Mouse (Mus musculus): ENCODE data around the gene Gm28308. TPM values are rescaled to one million over a fixed set of nuclear protein-coding genes. Genes with fewer than 3 reads are reported as not detected.

Gm28308 gene
- polyA plus RNA-seq, 1 experiment = not detected

- no peaks in the 10 kb centered on the region for H3K36me3 ChIP-seq (replicated peaks; ENCODE audit: low read length)
- H3K4me1 ChIP-seq = peaks cover 30% of the 10 kb centered on the region
- peaks cover 16% of the 10 kb centered on the region; the same call in 1 of the 2 replicates for H3K9me3 ChIP-seq
- peak overlapping the region; percentile 81 for H3K4me3 ChIP-seq (replicated peaks)
- TF ChIP-seq FLI1 (IDR thresholded peaks at IDR 0.05; ENCODE audit: low read length) (no peak), GATA1 (IDR thresholded peaks at IDR 0.05; ENCODE audit: borderline replicate concordance, low read length) (no peak)
- H3K27me3 ChIP-seq (replicated peaks) = peaks cover 91% of the 10 kb centered on the region
These were observed 40.7 kb upstream of the Gm28308 start for GRCm38 (mm10) chr6:52253511-52254500.

DNA sequence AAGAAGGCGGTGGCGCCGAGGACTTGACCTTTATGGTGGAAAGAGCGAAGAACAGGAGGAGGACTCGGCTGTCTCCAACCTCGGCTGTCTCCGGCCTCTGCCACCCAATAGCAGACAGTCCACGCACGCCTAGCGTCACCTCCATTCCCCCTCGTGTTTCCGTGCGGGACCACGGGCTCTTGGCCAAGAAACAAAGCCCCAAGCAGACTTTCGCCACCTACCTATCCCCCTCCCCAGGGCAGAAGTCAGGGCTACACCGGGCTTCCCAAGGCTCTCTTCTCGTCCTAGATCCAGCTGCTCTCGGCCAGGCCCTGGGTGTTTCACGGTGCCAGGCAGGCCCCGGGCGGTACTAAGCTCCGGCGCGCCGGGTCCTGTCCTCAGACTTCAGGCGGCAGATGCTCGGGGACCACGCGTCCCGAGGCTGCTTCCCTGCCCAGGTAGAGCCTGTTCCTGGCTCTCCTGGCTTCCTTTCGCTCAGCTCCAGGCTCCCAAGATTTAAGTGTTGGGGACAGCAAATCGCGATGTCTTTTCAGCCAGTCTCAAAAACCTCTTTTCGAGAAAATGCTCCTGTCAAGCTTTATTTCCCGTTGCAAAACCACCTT lies 39.7 kb upstream of the Gm28308 start:
- peaks cover 38% of the 10 kb centered on the region for H3K4me1 ChIP-seq
- peaks cover 16% of the 10 kb centered on the region; the same call in 1 of the 2 replicates for H3K9me3 ChIP-seq
- TF ChIP-seq FLI1 (IDR thresholded peaks at IDR 0.05; ENCODE audit: low read length) (no peak), GATA1 (IDR thresholded peaks at IDR 0.05; ENCODE audit: borderline replicate concordance, low read length) (no peak)
- H3K4me3 ChIP-seq (replicated peaks) = no peak overlapping the region
- peaks cover 91% of the 10 kb centered on the region for H3K27me3 ChIP-seq (replicated peaks)
- no peaks in the 10 kb centered on the region for H3K36me3 ChIP-seq (replicated peaks; ENCODE audit: low read length)

DNA sequence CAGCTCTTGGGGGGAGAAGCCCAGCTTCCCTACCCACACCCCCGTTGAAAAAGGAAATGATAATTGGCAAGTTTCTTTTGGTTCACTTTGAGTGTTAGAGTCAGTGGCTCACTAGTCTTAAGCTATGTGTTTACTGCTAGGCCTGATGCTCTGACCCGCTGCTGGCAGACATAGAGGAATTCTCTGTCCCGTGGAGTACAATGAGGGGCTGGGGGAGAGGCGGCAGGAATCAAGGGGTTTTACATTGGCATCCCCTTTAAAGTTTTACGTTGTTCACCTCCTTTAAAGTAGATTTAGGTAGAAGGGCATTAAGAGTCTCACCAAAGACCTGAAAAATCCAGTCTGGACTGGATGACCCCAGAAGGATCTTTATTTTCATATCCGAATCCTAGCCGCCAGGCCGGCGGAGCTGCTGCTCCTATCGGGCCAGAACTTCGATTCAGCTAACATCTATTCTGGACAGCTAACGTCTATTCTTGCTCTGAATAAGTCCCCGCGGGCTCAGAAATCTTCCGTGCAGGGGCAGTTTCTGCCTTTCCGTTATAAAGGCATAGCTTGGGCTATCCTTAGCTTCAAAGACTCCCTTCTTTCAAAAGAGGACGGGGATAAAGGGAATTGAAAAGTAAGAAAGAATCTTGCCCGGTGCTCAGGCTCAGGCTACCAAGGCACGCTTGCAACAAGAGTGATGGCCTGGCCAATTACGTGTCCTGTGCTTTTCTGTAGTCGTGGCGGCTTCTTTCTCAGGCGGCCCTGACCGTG lies 39.1 kb upstream of the Gm28308 start:
- Histone ChIP-seq H3K4me1 (peaks cover 38% of the 10 kb centered on the region), H3K27me3 (replicated peaks) (peaks cover 92% of the 10 kb centered on the region), H3K4me3 (replicated peaks) (no peak overlapping the region), H3K9me3 (peaks cover 16% of the 10 kb centered on the region; the same call in 1 of the 2 replicates), H3K36me3 (replicated peaks; ENCODE audit: low read length) (no peaks in the 10 kb centered on the region)
- TF ChIP-seq FLI1 (IDR thresholded peaks at IDR 0.05; ENCODE audit: low read length) (no peak), GATA1 (IDR thresholded peaks at IDR 0.05; ENCODE audit: borderline replicate concordance, low read length) (no peak)

DNA sequence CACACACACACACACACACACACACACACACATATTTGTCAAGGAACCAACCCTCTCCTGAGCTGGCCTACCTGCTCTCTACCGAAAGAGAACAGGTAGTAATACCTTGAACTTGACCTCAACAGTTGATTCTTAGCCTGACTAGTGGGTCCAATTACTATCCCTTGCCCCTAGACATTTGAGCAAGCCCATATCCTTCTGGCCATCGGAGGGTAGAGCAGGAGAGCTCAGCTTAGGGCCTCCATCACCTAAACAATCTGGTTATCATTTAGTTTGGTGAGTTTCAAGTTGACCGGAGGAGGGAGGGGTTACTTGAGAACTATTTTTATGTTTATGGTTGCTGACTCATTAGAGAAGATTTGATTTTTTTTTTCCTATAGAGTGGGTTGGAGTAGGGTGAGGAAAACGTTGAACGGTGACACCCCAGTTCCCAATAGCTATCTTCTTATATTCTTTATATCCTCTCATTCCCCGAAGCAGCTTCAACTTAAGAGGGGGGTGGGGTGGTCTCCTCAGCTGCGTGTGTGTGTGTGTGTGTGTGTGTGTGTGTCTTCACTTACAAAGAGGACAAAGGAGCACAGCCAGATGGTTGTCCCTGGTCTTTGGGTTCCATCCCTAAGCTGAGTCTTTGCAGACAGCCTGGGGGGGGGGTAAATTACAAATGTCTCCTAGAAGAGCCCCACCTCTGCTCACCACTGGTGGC lies 38.2 kb upstream of the Gm28308 start:
- TF ChIP-seq FLI1 (IDR thresholded peaks at IDR 0.05; ENCODE audit: low read length) (no peak), GATA1 (IDR thresholded peaks at IDR 0.05; ENCODE audit: borderline replicate concordance, low read length) (no peak)
- Histone ChIP-seq H3K9me3 (peaks cover 16% of the 10 kb centered on the region; the same call in 1 of the 2 replicates), H3K27me3 (replicated peaks) (peaks cover 95% of the 10 kb centered on the region)

GRCm38 (mm10) chr6:52249826-52250225 lies 36.7 kb upstream of the Gm28308 start:
- Histone ChIP-seq H3K36me3 (replicated peaks; ENCODE audit: low read length) (no peaks in the 10 kb centered on the region), H3K9me3 (peaks cover 16% of the 10 kb centered on the region; the same call in 1 of the 2 replicates), H3K4me1 (peaks cover 61% of the 10 kb centered on the region), H3K27me3 (replicated peaks) (peaks cover 98% of the 10 kb centered on the region), H3K4me3 (replicated peaks) (no peak overlapping the region)
- TF ChIP-seq FLI1 (IDR thresholded peaks at IDR 0.05; ENCODE audit: low read length) = no peak
- TF ChIP-seq GATA1 (IDR thresholded peaks at IDR 0.05; ENCODE audit: borderline replicate concordance, low read length) = no peak

More for the DNA sequence above, 38.2 kb upstream of the Gm28308 start:
- Histone ChIP-seq H3K4me1 (peaks cover 46% of the 10 kb centered on the region), H3K4me3 (replicated peaks) (no peak overlapping the region), H3K36me3 (replicated peaks; ENCODE audit: low read length) (no peaks in the 10 kb centered on the region)

DNA sequence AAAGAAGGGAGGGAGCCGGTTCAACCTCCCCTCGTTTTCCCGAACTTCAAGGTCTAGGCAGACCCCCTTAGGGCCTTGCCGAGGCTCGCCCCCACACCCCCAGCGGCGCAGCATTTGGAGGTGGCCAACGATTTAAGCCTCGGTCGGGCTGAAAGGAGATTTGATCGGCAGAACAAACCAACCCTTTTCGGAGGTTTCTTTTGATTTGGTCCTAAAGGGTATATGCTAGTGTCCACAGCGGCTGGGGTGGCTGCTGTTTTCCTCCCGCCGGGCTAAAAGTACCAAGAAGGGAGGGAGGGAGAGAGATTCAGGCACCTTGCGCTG lies 36.2 kb upstream of the Gm28308 start:
- H3K9me3 ChIP-seq = peaks cover 16% of the 10 kb centered on the region; the same call in 1 of the 2 replicates
- H3K4me3 ChIP-seq (replicated peaks) = peak overlapping the region; percentile 56
- H3K4me1 ChIP-seq = peaks cover 63% of the 10 kb centered on the region
- no peak for TF ChIP-seq FLI1 (IDR thresholded peaks at IDR 0.05; ENCODE audit: low read length)
- TF ChIP-seq GATA1 (IDR thresholded peaks at IDR 0.05; ENCODE audit: borderline replicate concordance, low read length) = no peak
- H3K27me3 ChIP-seq (replicated peaks) = peaks cover 100% of the 10 kb centered on the region
- H3K36me3 ChIP-seq (replicated peaks; ENCODE audit: low read length) = no peaks in the 10 kb centered on the region

DNA sequence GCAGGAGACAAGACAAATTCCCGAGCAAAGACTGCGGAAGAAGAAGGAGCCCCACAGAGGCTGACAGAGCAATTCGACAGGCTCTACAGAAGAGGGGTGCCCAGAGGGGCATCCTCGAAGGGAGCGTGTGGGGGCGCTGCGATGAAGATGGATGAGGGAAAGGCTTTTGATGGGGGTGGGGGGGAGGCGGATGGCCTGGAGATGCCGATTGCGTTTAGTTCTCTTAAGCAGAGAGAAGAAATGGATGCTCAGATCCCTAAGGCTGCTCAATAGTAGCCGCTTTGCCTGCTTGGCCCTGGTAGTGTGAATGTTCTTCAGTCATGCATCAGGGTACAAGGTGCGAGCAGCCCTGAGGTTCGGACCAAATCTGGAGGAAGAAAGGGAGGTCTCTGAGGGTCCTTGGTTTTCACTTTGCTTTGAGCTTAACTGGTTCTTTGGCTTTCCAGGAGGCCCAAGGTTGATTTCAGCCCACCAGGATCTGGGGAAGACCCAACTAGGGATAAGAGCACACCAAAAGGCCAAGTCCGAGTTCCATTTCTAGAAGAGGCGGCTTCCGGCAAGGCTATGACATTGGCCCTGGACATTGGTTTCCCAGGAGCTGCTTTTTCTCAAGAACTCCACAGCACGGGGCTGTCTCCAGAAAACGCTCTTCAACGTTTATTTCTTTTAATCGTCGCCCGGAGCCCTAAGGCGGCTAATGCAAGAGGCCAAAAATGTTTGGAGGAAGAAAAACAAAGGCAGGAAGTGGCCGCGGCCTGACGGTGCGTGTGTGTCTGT lies 35.7 kb upstream of the Gm28308 start:
- Histone ChIP-seq H3K9me3 (peaks cover 16% of the 10 kb centered on the region; the same call in 1 of the 2 replicates), H3K4me1 (peaks cover 58% of the 10 kb centered on the region), H3K4me3 (replicated peaks) (peak overlapping the region; percentile 56), H3K27me3 (replicated peaks) (peaks cover 100% of the 10 kb centered on the region), H3K36me3 (replicated peaks; ENCODE audit: low read length) (no peaks in the 10 kb centered on the region)
- TF ChIP-seq FLI1 (IDR thresholded peaks at IDR 0.05; ENCODE audit: low read length) = no peak
- no peak for TF ChIP-seq GATA1 (IDR thresholded peaks at IDR 0.05; ENCODE audit: borderline replicate concordance, low read length)

DNA sequence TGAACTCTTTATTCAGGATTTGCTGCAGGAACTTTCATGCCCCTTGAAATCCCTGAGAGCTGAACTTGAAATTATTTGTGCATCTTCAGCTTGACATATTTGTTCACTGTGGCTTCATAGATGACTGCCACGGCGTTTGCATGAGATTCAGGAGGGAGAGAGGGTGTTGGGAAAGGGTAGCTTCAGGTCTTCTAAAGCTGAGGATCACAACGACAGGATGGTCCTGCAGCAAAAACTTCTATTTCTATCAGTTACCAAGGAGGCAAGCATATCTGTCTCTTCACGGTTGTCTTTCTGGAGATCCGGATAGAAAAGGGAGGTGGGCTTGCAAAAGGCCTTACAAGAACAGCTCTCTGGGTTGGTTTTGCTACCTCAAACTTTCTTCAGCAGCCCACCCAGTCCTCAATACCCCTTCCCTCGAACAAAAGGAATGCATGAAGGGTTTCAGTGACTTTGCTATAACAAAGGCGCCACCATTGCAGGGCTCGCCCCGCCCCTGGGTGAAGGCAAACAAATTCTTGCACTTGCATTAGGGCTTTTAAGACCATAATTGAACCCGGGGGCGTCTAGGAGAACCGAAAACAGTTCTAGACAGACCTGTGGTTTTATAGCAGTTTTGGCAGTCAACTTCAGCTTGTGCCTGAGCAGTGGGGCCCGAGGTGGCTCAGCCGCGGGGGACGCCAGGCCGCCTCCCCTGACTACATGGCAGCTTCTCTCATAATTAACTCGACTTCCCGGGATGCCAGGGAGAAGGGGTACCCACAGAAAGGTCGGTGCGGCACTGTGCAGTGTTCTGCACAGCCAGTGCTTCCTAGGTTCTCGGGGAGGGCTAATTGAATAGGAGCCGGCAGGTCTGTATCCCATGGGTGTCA lies 34.9 kb upstream of the Gm28308 start:
- TF ChIP-seq GATA1 (IDR thresholded peaks at IDR 0.05; ENCODE audit: borderline replicate concordance, low read length) = no peak
- TF ChIP-seq FLI1 (IDR thresholded peaks at IDR 0.05; ENCODE audit: low read length) = no peak
- Histone ChIP-seq H3K27me3 (replicated peaks) (peaks cover 100% of the 10 kb centered on the region), H3K36me3 (replicated peaks; ENCODE audit: low read length) (no peaks in the 10 kb centered on the region), H3K4me1 (peaks cover 50% of the 10 kb centered on the region), H3K4me3 (replicated peaks) (no peak overlapping the region), H3K9me3 (peaks cover 9% of the 10 kb centered on the region; the same call in 1 of the 2 replicates)
